Mouse (Mus musculus): ENCODE measurements around the gene Kdm5c.
"Not testable (repeated sequence)": the region's sequence is repeated elsewhere in the genome, so short reads cannot be mapped to it uniquely, and the experiment has no call there.

Gene Kdm5c

DNA sequence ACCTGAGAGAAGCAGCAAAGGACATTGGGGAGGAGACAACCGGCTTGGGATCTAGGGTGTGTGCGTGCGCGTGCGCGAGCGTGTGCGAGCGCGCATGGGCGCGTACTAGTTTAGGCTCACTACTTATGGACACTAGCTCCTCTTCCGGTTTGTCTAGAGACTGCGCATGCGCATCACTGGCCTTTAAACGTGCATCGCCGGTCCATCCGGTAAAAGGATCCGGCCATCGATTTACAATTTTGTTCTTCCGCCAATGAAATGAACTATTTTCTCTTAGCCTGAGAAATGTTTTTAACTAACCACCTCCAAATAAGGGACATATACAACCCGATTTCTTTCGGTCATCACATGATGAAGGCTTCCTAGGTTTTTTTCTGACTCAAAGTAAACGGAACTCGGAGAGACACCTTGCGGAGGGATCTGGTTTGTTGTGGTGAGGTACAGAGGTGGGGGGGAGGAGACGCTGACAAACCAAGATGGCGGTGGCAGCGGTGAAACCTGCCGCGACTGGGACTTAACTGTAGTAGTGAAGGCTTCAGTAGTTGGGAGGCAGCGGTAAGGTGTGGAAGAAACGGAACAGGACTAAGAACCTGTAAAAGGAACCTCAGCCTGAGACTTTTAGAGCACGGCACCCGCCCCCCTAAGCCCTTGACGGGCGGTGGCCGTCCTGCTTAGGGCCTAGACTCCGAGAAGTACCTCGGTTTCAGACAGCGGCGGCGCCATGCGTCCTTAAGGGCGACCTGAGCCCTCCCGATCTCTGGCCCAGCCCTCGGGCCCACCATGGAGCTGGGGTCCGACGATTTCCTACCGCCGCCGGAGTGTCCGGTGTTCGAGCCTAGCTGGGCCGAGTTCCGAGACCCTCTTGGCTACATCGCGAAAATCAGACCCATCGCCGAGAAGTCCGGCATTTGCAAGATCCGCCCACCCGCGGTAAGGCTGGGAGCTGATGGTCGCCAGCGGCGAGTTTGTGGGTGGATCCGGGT, at the start of gene Kdm5c:
Gene Kdm5c, plus strand, starts transcription at position 240 of the 983 bp plus-strand sequence.
- DNase-seq, result peak; percentile 97

DNA sequence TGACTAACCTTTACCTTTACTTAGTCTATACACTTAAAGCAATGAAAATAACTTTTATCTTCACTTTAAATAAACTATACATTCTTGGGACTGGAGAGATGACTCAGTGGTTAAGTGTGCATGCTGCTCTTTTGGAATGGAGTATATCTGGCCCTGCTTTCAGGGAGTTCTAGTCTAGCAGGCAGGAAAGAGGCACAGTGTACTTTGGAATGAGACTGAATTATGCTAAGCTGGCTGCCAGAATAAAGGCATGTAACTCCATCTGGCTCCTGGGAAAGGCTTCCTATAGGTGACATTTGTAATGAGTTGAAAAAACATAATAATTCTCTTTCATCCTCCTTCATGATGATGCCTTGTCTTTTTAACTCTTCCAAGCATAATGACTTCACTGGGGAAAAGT, 45.7 kb upstream of the Kdm5c start:
- no peak for DNase-seq

DNA sequence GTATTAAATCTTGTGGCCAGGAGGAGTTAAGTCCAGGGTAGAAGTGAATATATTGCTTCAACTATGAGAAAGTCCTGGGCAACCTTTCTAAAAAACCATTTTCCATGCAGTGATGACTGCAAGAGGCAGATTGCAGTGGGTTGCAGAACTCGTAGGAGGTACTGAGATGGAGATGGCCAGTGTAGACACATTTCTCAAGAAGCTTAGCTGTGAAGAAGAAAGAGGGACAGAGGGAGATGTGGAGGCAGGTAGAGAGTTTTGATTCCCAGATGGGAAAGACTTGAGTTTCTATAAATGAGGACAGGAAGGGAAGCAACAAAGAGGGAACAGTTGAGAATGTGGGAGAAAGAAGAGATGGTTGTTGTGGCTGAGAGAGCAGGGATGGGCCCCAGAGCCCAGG, 41.6 kb upstream of the Kdm5c start:
- no peak for DNase-seq

DNA sequence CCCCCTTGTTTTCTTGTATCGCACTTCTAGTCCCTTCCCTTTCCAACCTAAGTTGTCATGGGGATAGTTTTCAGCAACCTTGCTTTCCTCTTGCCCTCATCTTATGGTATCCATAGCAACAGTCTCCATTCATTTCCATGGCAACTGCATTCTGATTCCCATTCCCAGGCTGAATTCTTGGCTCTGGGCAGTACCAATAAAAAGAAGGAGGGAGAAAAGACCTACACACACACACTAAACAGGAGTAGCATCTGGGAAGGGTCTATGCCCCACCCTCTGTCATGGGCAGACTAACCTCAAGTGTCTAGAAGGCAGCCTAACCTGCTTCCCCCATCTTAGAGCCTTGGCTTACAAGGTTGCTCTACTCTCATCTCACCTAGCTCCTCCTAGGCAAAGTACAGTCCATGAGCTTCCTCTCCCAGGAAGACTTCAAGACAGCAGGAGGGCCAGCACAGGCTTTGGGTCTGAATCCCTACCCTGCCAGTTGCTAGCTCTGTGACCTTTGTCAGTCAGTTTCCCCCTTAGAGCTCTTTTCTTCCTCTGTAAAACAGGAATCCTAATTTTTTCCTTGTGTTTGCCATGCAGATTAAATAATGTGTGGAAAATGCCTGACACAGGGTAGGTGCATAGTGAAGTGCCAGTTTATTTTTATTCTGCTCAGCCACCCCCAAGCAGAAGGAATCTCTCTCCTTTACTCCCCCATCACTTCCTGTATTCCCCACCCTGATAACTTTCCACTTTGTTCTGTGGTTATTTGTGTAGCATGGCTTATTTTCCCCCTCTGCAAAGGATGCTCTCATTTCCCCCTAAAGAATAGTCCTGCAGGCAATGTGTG, 34.8 kb upstream of the Kdm5c start:
- DNase-seq, result no peak

DNA sequence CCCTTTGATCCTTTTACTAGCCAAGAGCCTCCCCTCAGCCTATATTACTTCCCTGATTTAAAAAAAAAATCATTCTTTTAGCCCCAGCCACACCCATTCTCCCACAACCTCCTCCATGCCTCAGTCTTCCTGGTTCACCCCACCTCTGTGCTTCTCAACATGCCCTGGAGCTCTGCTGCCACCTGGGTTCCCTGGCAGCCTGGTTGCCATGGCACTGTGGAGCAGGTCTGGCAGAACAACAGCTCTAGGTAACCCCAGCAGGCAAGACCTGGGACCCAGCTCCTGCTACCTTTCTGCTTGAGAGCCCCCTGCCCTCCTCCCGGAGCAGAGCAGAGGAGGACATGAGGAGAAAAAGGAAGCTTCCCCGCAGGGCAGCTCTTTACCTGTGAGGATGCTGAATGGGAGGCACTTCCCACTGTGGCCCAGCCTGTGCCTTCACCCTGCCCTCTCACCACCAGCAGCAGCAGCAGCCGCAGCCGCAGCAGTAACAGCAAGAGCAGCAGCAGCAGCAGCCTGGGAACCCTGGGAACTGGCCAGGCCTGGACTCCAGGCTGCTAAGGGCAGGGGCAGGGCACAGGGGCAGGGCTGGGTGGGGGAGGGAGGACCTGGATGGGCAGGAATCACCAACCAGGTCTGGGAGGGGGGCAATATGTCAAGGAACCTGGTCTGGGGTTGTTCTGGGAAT, 30.9 kb upstream of the Kdm5c start:
- DNase-seq, result peak; percentile 29

DNA sequence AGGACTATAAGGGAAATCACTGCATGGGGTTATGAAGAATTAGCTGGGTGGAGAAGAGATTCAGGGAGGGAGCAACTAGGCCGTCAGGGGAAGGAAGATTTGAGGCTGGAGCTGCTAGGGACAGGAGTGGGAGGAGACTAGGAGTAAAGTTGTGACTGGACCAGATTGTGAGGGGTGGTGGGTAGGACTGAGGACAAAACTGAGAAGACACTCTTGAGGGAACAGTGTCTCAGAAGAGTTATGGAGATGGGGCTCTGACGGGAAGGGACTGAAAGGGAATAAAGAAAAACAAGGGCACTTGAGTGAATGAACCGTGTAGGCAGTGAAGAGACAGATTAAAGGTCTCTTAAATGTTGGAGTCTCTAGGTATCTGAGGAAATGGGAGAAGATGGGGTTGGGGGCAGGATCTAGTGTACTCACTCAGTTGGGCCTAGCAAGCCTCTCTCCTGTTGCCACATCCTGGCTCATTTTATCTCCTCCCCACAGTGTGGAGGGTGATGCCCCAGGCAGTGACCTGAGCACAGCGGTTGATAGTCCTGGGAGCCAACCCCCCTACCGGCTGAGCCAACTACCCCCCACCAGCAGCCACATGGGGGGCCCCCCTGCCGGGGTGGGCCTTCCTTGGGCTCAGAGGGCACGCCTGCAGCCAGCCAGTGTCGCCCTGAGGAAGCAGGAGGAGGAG, 30.3 kb upstream of the Kdm5c start:
- DNase-seq, result no peak

DNA sequence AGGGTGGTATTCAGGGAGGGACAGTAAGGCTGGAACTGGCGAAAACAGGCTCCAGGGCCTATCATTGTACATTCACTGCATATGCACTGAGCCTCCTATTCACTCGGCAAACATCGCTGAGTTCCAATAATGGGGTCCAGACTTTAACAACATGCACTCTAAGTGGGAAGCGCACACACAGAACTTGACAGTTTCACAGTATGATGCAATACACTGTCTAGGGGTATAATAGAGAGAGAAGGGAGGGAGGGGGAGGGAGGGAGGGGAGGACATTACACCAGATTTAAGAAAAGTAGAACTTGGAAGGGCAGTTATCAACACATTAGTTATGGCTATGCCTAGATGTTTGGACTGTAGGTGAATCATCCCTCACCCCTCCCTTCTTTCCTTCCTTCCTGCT, 29.6 kb upstream of the Kdm5c start:
- no peak for DNase-seq

DNA sequence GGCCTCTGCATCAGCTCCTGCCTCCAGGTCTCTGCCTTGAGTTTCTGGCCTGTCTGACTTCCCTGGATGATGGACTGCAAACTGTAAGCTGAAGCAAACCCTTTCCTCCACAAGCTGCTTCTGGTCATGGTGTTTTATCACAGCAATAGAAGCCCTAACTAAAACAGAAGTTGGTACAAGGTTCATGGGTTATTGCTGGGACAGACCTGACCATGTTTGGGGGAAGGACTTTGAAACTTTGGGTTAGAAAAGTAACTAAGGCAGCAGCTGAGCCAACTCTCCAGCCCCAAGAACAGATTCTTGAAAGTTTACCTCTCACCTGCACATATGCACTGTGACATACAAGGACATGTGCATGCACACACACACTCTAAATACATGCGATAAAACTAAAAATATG, 27.3 kb upstream of the Kdm5c start:
- peak; percentile 11 for DNase-seq

DNA sequence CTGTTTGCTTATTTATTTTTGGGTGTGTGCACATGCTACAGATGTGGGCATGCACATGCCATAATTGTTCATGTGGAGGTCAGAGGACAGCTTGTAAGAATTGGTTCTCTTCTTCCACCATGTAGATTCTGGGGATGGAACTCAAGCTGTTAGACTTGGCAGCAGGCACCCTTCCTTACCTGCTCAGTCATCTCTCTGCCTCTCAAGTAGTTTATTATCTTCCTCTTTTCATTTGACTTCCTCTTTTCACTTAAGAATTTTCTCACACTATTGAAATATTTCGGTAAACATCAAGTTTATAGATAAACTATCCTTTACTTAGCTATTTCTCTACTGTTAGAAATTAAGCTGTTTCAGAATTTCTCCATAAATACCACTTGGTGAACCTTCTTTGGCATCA, 18.1 kb upstream of the Kdm5c start:
- no peak for DNase-seq

DNA sequence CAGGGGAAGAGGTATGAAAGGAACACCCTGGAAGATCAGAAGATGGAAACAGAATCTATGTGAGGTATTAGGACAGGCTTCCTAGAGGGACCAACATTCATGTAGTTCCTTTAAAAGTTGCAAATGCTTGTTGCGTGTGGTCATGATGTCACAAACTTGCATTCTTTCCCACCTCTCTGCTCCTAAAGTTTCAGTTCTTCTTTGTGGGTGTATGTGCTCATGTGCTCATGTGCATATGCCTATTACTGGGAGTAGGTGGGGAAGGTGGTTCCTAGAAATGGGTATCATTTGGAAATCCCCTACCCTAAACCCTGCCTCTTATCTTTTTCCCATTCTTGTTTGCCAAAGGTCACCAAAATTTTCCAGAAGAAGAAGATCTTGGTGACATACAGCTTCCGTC, 14.3 kb upstream of the Kdm5c start:
- DNase-seq, result no peak

DNA sequence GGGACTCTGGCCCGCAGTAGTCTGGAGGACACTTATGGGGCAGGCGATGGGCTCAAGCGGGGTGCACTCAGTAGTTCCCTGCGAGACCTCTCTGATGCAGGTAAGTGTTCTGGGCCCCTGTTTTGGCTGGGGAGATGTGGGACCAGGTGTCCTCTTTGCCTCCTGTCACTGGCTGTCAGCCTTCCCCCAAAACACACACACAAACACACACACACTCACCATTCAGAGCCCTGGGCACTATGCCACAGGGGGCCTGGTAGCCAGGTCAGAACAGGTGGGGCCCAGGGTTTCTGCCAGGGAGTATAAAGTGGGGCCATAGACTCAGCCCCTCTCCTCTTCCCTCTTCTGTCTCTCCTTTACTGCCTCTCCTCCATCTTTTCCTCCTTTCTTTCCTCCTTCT, 11.1 kb upstream of the Kdm5c start:
- no peak for DNase-seq

DNA sequence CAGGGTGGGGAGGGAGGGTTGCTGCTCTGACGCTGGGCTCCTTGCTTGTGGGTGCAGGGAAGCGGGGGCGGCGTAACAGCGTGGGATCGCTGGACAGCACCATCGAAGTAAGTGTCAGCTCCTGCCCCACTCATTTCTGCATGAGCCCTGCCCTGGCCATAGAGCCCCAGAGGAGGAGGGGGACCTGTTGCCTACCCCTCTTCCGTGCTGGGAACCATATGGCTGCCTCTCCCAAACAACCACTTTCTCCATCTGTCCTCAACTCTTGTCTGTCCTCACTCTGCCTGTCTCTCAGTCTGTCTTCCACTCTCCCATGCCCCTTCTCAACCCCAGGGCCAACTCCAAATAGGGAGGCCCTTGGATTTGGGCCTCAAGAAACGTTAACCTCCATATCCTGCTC, 10.6 kb upstream of the Kdm5c start:
- DNase-seq, result no peak

DNA sequence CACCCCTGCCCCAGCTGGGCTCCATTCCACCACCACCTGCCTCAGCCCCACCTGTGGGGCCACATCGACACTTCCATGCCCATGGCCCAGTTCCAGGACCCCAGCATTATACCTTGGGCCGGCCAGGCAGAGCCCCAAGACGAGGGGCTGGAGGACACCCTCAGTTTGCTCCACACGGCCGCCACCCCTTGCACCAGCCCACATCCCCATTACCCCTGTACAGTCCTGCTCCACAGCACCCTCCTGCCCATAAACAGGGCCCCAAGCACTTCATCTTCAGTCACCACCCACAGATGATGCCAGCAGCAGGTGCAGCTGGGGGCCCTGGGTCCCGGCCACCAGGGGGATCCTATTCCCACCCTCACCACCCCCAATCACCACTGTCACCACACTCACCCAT, 9.5 kb upstream of the Kdm5c start:
- DNase-seq, result no peak

DNA sequence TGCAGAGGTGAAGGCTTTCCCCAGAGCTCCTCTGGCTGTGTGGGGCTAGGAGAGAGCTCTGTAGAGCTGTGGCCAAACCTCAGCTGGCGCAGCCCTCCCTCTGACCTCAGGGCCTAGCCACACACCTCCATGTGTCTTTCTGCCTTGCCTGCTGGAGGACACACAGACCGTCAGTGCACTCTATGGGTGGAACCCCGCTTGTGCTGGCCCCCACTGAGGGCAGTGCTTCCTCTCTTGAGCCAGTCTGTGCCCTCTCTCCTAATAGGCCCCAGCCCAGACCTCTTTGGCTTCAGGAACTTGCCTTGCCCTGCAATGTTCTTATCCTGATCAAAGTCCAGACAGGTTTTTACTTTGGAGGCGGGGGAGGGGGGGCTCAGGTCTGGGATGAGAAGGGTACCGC, 8.5 kb upstream of the Kdm5c start:
- peak; percentile 5 for DNase-seq

DNA sequence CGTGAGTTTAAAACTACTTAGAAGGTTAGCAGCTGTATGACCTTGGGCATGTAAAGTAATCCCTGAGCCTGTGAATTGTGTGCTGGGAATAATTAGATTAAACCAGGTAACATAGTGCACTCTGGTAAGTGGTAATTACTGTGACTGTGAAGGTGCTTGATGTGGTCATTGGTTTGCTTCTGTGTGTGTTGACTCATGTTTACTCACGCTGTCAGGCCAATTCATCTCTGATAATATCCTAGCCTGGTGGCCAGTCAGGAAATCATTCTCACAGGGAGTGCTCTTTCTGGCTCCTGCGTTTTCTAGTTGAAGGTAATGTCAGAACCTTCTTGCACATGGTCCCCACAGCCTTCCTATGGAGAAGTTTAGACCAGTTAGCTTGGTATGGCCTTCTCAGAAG, 1.3 kb downstream of the Kdm5c start:
- DNase-seq, result no peak

DNA sequence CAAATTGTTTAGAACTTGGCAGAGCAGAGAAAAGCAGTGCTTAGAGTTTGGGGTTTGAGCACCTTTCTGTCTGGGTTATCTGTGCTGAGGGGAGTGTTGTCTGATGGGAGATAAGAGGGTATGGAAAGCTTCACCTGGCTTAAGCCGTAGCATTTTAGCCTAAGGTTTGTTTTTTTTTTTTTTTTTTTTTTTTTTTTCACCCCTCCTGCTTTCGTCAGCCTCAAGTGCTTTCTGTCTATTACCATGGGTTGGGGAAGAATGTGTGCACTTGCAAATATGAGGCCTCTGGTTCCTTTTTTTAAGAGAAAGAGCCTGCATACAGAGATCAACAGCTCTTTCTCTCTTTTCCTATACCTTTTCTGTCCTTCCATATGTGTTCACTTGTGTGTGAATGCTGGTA, 2.9 kb downstream of the Kdm5c start:
- no peak for DNase-seq

DNA sequence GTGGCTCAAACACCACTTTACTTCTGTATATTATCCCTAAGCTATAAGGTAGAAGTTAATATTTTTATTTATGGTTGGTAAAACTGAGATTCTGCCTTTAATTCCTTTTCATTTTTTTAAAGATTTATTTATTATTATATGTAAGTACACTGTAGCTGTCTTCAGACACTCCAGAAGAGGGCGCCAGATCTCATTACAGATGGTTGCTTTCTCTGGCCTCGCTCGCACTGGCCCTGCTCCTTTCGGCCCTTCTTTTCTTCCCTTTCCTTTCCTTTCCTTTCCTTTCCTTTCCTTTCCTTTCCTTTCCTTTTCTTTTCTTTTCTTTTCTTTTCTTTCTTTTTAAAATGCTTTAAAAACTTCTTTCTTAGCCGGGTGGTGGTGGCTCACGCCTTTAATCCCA, 10.3 kb downstream of the Kdm5c start:
- not testable (repeated sequence) for DNase-seq

DNA sequence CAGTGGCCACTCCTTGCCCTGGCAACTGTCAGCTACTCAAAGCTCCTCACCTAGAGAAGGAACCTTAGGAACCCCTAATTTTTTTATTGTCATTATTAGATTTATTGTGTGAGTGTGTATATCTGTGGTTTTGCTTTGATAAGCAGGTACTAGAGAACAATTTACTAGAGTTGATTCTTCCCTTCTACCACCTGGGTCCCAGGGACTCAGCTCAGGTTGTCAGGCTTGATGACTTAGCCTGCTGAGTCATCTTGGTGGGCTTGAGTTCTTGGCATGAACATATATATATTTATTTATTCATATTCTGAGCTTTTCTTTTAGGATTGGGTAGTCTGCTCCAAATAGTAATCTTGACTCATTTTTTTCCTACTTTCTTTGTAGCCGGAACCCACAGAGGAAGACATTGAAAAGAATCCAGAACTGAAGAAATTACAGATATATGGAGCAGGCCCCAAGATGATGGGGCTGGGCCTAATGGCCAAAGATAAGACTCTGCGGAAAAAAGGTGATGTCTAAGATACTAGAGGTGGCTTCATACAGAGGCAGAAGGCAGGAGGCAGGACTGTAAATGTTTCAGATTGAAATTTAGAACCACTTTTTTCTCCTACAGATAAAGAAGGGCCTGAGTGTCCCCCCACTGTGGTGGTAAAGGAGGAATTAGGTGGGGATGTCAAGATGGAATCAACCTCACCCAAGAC, 11.8 kb downstream of the Kdm5c start:
- no peak for DNase-seq

DNA sequence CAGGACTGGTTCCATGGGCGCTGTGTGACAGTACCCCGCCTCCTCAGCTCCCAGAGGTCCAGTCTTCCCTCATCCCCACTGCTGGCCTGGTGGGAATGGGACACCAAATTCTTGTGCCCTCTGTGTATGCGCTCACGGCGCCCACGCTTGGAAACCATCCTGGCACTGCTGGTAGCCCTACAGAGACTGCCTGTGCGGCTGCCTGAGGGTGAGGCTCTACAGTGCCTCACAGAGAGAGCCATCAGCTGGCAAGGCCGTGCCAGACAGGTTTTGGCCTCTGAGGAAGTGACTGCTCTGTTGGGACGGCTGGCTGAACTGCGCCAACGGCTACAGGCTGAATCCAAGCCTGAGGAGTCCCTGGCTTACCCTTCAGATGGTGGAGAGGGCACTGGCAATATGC, 38.4 kb downstream of the Kdm5c start:
- DNase-seq, result no peak

DNA sequence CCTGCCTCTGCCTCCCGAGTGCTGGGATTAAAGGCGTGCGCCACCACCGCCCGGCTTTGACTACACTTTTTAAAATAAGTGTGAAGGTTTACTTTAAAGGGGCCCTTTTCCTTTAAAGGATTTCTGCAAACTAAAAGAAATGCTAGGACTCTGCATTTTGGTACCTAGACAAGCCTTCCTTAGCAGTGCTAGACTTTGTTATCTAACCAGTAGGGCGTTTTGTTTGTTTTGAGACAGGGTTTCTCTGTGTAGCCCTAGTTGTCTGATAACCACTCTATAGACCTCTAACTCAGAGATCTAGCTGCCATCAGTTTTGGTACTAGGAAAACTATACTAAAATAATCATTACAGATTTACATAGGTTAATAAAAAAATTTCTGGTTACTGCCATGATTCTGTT, 46.6 kb downstream of the Kdm5c start:
- no peak for DNase-seq

DNA sequence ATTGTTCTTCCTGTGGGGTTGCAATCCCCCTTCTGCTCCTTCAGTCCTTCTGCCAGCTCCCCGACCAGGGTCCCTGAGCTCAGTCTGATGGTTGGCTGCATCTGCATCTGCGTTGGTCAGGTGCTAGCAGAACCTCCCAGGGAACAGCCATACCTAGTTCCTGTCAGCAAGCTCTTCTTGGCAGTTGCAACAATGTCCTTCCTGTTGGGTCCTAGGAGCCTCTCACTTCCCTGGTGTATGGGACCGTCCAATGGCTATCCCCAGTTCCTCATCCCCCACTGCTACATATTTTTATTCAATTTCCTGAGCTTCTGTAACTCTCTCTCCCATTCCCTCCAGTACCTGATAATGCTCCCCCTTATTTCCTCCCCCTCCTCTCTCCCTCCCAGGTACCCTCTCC, 51.9 kb downstream of the Kdm5c start:
- DNase-seq, result no peak

DNA sequence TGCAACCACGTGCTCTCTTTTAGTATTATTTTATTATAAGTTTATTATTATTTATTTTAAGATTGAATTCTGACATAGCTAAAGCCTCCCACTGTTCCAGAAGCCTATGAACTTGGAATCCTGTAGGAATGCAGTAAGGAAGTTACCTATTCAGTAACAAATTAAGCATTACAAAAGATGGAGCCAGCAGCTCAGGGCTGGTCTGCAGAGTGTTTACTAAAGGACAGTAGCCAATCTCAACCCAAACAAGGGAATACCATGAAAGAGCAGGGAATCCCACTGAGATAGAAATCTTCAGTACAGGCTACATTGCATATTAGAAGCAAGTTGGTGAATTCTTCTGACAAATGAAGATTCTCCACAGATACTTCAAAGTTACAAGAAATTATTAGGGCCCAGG, 54.2 kb downstream of the Kdm5c start:
- DNase-seq, result not testable (repeated sequence)

Data from kidney, postnatal 14 days (tissue).